Mouse (Mus musculus) liver, embryonic 12.5 days (tissue): Measurements from ENCODE around the gene Wwtr1. TPM values are rescaled to one million over a fixed set of nuclear protein-coding genes. Genes with fewer than 3 reads are reported as not detected.
A peak's percentile ranks its signal among the peaks of the same experiment; 100 is the strongest.

Experiments used
- ATAC-seq: fragments of 200-750 bp; cut with Nextera tagmentation; 2 replicates; pipeline ENCODE4 v1.8.0; 2017; ENCODE audit warnings: moderate number of reproducible peaks, mild to moderate bottlenecking, moderate library complexity
- H3K27ac ChIP-seq: fragments of 300-500 bp; sonication (generic); 2 replicates; pipeline ENCODE4 v1.5.1; 2016; ENCODE audit warnings: mild to moderate bottlenecking
- H3K27me3 ChIP-seq: fragments of 300-500 bp; sonication (generic); replicated peaks from 2 replicates; pipeline ENCODE4 v1.6.1; 2016; ENCODE audit warnings: mild to moderate bottlenecking, moderate library complexity
- H3K36me3 ChIP-seq: fragments of 300-500 bp; sonication (generic); 2 replicates; pipeline ENCODE4 v1.6.1; 2016; ENCODE audit warnings: mild to moderate bottlenecking, moderate library complexity
- H3K4me1 ChIP-seq: fragments of 300-500 bp; sonication (generic); 2 replicates; pipeline ENCODE4 v1.6.1; 2016
- H3K4me2 ChIP-seq: fragments of 300-500 bp; sonication (generic); 2 replicates; pipeline ENCODE4 v1.6.1; 2016; ENCODE audit warnings: mild to moderate bottlenecking, moderate library complexity
- H3K4me3 ChIP-seq: fragments of 300-500 bp; sonication (generic); 2 replicates; pipeline ENCODE4 v1.5.1; 2016; ENCODE audit warnings: mild to moderate bottlenecking, moderate library complexity
- H3K9ac ChIP-seq: fragments of 300-500 bp; sonication (generic); 2 replicates; pipeline ENCODE4 v1.6.1; 2016; ENCODE audit warnings: mild to moderate bottlenecking, moderate library complexity
- H3K9me3 ChIP-seq: fragments of 300-500 bp; sonication (generic); replicated peaks from 2 replicates; pipeline ENCODE4 v1.6.1; 2016; ENCODE audit warnings: mild to moderate bottlenecking, moderate library complexity
- WGBS: fragments of 180-500 bp; shearing (Covaris S2); methylation state at CpG from one replicate; pipeline ENCODE4 v1.1.7; 2016; ENCODE audit not compliant: insufficient replicate concordance; 5-methylcytosine and 5-hydroxymethylcytosine counted together
- polyA plus RNA-seq: library from polyadenylated mRNA; unstranded; fragments of >200 nt; fragmentation: Nextera tagmentation; extraction: Ambion mirVana; gene quantifications from 2 replicates; pipeline ENCODE4 v1.2.1, GENCODE M21; 2016

Gene Wwtr1
- polyA plus RNA-seq, 1 experiment from 2014 or later, result 2.0 TPM

GRCm38 (mm10) chr3:57580426-57581195 lies 4.9 kb upstream of the Wwtr1 start:
- Histone ChIP-seq H3K4me2 (no peak overlapping the region), H3K9ac (no peak overlapping the region), H3K4me1 (no peaks in the 10 kb centered on the region), H3K4me3 (no peak overlapping the region), H3K27ac (no peak overlapping the region), H3K36me3 (no peaks in the 10 kb centered on the region), H3K9me3 (no peaks in the 10 kb centered on the region), H3K27me3 (peaks cover 22% of the 10 kb centered on the region)
- 64% methylated on average over 10 of the region's 10 CpGs for WGBS
- no peak for ATAC-seq

DNA sequence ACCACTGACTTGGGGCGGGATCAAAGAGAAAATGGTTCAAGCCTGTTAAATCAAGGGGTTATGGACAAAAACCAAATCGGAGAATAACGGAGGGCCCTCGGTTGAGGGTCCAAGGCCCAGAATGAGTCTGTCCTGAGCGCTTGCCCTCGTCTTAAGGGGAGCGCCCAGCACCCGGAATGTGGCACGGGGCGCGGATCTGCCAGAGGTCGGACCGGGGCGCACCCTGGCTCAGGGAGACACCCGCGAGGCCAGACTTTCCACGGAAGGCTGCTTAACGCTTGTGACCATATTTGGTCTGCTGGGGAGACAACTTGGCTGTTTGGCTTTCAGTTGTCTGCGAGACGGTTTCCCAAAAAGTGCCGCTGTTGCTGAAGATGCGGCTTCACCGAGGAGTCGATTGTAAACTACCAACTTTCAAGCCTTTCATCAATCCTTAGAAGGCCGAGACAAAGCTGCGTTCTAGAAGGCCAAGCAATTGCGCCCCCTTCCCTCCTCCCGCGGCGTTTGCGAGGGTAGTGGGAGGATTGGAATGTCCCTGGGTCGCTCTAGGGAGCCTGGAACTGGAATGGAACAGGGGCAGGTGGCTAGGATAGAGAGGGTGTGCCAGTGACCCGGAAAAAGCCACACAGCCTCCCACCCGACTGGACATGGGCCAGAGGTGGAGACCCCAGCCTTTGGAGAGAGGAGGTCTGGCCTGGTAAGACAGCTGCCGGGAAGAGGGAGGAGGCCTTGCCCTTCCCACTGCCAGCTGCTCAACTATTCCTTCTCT lies 530 bp upstream of the Wwtr1 start:
- H3K27me3 ChIP-seq, result peaks cover 48% of the 10 kb centered on the region
- H3K36me3 ChIP-seq, result no peaks in the 10 kb centered on the region
- peak overlapping the region; percentile 66 for H3K4me3 ChIP-seq
- 2% methylated on average over 35 of the region's 35 CpGs for WGBS
- peak overlapping the region; percentile 83 for H3K4me2 ChIP-seq
- no peaks in the 10 kb centered on the region for H3K9me3 ChIP-seq
- peak overlapping the region; percentile 49; the same call in 1 of the 2 replicates for H3K27ac ChIP-seq
- ATAC-seq, result peak; percentile 48
- no peaks in the 10 kb centered on the region for H3K4me1 ChIP-seq
- H3K9ac ChIP-seq, result peak overlapping the region; percentile 64

DNA sequence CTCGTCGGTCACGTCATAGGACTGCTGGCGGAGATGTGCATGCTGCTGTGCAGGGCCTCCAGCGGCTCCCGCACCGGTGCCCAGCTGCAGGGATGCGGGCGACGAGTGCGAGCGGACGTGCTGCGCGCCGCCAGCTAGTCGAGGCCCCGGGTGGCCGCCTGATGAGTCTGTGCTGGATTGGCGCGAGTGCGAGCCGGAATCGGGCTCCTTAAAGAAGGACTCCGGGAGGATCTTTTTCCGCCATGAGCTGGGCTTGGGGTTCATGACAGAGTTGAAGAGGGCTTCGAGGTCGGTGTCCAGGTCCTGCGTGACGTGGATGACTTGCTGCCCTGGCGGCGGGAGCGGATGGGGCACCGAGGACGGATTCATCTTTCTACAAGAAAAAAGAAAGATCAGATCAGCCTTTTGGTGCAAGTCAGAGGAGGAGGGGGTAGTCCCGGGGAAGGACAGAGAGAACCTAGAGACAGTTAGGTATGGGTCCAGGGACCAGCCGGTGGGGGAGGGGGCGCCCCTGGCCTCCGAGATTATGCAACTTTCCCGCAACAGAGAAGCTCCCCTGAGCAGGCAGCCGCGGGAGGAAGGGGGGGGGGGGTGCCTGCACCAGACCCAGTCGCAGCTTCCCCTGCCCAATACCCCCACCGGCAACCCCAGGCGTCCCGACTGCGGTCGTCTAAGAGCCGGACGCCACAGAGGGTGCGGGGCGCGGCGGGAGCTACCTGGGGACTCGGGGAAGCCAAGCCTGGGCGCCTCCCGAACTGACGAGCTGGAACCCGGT lies 638 bp downstream of the Wwtr1 start:
- Histone ChIP-seq H3K4me1 (no peaks in the 10 kb centered on the region), H3K36me3 (no peaks in the 10 kb centered on the region), H3K4me3 (peak overlapping the region; percentile 66), H3K27ac (peak overlapping the region; percentile 45; the same call in 1 of the 2 replicates), H3K4me2 (peak overlapping the region; percentile 83), H3K9me3 (no peaks in the 10 kb centered on the region), H3K27me3 (peaks cover 48% of the 10 kb centered on the region), H3K9ac (peak overlapping the region; percentile 64)
- ATAC-seq, result peak; percentile 43
- WGBS, result under 1% methylated on average over 59 of the region's 59 CpGs

DNA sequence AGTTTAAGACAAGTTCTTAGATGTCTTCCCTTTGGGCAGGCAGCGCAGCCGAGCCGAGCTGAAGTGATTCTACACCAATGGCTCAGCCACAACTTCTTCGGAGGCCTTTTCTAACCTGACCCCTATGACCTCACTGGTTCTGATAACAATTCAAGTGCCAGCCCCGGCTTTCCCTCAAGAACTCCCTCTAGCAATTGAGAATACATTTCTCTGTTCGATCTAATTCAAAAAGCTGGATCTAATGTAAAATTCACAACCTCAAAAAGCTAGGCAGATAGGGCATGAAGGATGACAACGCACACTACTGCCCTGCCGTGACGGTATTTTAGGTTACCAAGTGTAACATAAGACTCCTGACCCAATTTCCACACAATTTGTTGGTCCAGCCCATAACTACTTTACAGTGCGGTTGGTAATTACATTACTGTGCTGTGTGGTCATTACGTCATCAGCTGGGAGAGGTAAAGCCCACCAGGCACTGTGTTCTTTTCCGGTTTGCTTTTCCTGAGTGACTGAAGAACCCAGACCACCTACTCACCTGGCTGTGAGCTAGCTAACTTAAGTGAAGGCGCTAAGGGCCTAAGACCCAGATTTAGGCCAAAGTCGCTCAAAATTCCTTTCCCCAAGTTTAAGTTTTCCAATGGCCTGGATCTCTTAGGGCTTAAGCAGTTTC lies 1.7 kb downstream of the Wwtr1 start:
- no peak overlapping the region for H3K27ac ChIP-seq
- no peak for ATAC-seq
- 54% methylated on average over 14 of the region's 14 CpGs for WGBS
- peak overlapping the region; percentile 66 for H3K4me3 ChIP-seq
- peaks cover 48% of the 10 kb centered on the region for H3K27me3 ChIP-seq
- H3K4me2 ChIP-seq, result peak overlapping the region; percentile 83
- no peaks in the 10 kb centered on the region for H3K4me1 ChIP-seq
- H3K36me3 ChIP-seq, result no peaks in the 10 kb centered on the region
- H3K9ac ChIP-seq, result no peak overlapping the region
- no peaks in the 10 kb centered on the region for H3K9me3 ChIP-seq

DNA sequence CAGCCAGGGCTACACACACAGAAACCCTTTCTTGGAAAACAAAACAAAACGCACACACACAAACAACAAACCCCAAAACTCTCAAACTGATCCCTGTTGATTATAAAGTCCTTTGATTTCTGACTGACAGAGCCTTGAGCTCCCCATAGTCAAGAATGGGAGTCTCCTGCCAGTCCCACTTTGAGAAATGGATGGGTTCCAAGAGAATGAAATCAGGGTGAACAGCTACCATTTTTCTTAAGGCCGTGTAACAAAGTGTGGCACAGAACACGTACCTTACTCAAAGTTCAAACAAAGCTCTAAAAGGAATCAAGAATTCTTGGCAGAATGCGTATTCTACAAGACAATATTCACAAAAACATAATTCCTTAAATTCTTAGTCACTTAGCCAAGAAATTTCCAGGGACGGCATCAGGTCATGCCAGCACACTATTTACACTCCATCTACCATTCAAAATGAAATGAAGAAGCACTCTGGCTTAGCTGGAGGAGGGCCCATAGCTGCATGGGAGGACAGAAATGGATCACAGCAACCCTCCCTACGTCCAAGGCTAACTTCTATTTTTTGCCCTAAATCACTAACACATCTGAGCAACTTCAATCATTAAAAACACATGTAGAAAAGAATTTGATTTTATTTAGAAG lies 3.3 kb downstream of the Wwtr1 start:
- no peaks in the 10 kb centered on the region for H3K9me3 ChIP-seq
- WGBS, result 75% methylated on average over 6 of the region's 6 CpGs
- no peak for ATAC-seq
- no peaks in the 10 kb centered on the region for H3K4me1 ChIP-seq
- H3K27ac ChIP-seq, result no peak overlapping the region
- H3K9ac ChIP-seq, result no peak overlapping the region
- no peaks in the 10 kb centered on the region for H3K36me3 ChIP-seq
- no peak overlapping the region for H3K4me2 ChIP-seq
- H3K27me3 ChIP-seq, result peaks cover 42% of the 10 kb centered on the region
- H3K4me3 ChIP-seq, result no peak overlapping the region

DNA sequence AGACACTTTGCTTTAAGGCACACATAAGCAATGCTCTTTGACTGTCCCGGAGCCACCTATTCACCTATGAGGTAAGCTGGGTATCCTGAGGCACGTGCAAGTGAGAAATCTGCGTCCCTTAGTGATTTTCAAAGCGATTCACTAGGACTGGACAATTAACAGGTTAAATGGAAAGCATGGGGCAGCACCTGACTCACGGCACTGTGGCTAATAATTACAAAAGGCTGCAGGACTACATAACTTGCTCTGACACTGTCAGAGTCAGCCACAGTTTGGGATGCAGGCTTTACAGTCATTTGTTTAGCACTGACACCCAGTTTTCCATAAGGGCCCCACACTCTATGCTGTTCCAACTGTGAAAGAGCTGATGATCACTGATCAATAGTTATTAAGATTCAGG lies 9.1 kb downstream of the Wwtr1 start:
- H3K9me3 ChIP-seq, result no peaks in the 10 kb centered on the region
- no peaks in the 10 kb centered on the region for H3K36me3 ChIP-seq
- H3K27ac ChIP-seq, result no peak overlapping the region
- no peak overlapping the region for H3K4me3 ChIP-seq
- WGBS, result 60% methylated on average over 5 of the region's 5 CpGs
- ATAC-seq, result no peak
- H3K9ac ChIP-seq, result no peak overlapping the region
- 0 out of 2 replicates have a peak, but pooled peaks cover 4% of the 10 kb centered on the region for H3K4me1 ChIP-seq
- H3K27me3 ChIP-seq, result no peaks in the 10 kb centered on the region
- H3K4me2 ChIP-seq, result no peak overlapping the region

DNA sequence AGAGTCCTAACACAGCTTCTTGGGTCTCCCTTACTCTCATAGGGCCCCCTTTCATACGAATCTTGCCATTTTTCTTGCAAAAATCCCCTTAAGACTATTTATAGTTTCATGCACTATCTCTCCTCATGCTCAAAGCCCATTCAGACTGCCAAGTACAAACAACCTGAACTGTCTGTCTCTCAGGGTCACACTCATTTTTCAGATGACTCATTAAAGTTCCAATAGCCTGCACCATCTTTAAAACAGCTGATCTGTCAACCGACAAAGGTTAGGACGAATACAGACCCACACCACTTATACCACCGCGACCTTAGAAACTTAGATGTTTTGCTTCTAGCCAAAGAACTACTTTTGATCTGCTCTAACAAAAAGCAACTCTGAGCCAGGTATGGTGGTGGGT lies 12.1 kb downstream of the Wwtr1 start:
- Histone ChIP-seq H3K9me3 (no peaks in the 10 kb centered on the region), H3K27ac (no peak overlapping the region), H3K4me2 (no peak overlapping the region), H3K4me3 (no peak overlapping the region), H3K36me3 (no peaks in the 10 kb centered on the region), H3K9ac (no peak overlapping the region), H3K4me1 (0 out of 2 replicates have a peak, but pooled peaks cover 4% of the 10 kb centered on the region), H3K27me3 (no peaks in the 10 kb centered on the region)
- 70% methylated on average over 5 of the region's 5 CpGs for WGBS
- ATAC-seq, result no peak

GRCm38 (mm10) chr3:57562996-57563506 lies 12.7 kb downstream of the Wwtr1 start:
- WGBS, result 78% methylated on average over 6 of the region's 6 CpGs
- H3K4me1 ChIP-seq, result 0 out of 2 replicates have a peak, but pooled peaks cover 4% of the 10 kb centered on the region
- no peak overlapping the region for H3K27ac ChIP-seq
- no peak overlapping the region for H3K4me2 ChIP-seq
- no peaks in the 10 kb centered on the region for H3K27me3 ChIP-seq
- H3K36me3 ChIP-seq, result no peaks in the 10 kb centered on the region
- ATAC-seq, result no peak
- H3K4me3 ChIP-seq, result no peak overlapping the region
- H3K9ac ChIP-seq, result no peak overlapping the region
- no peaks in the 10 kb centered on the region for H3K9me3 ChIP-seq

DNA sequence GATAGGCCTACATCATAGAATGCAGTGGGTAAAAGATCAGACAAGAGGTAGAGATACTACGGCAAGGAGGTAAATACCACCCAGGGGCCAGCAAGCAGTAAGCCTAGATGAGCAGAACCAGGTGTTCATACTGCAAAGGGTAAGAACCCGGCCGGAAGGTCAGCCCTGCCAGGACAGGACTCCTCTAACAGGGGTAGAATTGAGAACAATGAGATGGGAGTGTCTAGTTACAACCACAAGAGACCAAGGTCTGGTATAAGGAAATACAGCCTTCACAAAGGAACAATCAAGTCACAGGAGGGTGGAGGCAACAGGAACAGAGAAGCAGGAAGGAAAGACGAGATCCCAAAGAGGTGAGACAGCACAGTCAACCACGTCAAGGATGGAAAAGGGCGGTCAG lies 16.9 kb downstream of the Wwtr1 start:
- no peaks in the 10 kb centered on the region for H3K9me3 ChIP-seq
- no peak overlapping the region for H3K4me3 ChIP-seq
- 75% methylated on average over 6 of the region's 6 CpGs for WGBS
- no peak overlapping the region for H3K9ac ChIP-seq
- H3K4me2 ChIP-seq, result no peak overlapping the region
- no peaks in the 10 kb centered on the region for H3K36me3 ChIP-seq
- no peaks in the 10 kb centered on the region for H3K4me1 ChIP-seq
- no peaks in the 10 kb centered on the region for H3K27me3 ChIP-seq
- no peak overlapping the region for H3K27ac ChIP-seq
- no peak for ATAC-seq

- Histone ChIP-seq H3K27me3 (no peaks in the 10 kb centered on the region), H3K27ac (no peak overlapping the region), H3K9ac (no peak overlapping the region), H3K4me2 (no peak overlapping the region), H3K36me3 (no peaks in the 10 kb centered on the region), H3K9me3 (no peaks in the 10 kb centered on the region), H3K4me3 (no peak overlapping the region), H3K4me1 (no peaks in the 10 kb centered on the region)
- no peak for ATAC-seq
- 64% methylated on average over 4 of the region's 4 CpGs for WGBS
Measured at GRCm38 (mm10) chr3:57557408-57557807, 18.3 kb downstream of the Wwtr1 start.

- Histone ChIP-seq H3K9me3 (no peaks in the 10 kb centered on the region), H3K4me3 (no peak overlapping the region), H3K27me3 (no peaks in the 10 kb centered on the region), H3K9ac (no peak overlapping the region), H3K4me2 (no peak overlapping the region), H3K4me1 (no peaks in the 10 kb centered on the region), H3K36me3 (no peaks in the 10 kb centered on the region), H3K27ac (no peak overlapping the region)
- no peak for ATAC-seq
- WGBS, result 15% methylated on average over 3 of the region's 3 CpGs
Measured at GRCm38 (mm10) chr3:57555560-57555959, 20.1 kb downstream of the Wwtr1 start.
